Mouse (Mus musculus): ENCODE measurements at regions not wholly inside any gene's neighbourhood (a gene's known extent, or its start where the extent isn't known, plus 50 kb on each side); places are given as distances from the start of the nearest gene placed in this dataset.

DNA sequence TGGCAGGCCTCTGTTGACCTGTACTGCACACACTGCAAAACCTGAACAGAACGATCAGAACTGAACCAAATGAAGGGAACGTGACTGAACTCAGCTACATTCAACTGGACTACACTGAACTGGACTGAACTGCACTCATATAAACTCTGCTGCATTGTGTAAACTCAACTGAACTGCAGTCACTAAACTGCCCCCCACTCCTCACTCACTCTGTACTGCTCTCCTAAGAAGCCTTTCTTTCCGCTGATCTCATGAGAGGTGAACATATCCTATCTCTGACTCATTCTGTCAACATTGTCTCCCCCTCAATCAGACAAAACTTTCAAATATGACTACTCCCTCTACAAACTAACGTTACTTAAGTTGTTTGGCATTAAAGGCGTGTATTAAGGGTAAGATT lies 324.5 kb upstream of the Cdh9 start:
- Histone ChIP-seq H3K27me3 (ENCODE audit: insufficient read depth, low read length) (no peaks in the 10 kb centered on the region), H3K4me1 (ENCODE audit: insufficient read depth, low read depth, low read length) (peaks cover 5% of the 10 kb centered on the region; the same call in 1 of the 2 replicates), H3K4me3 (ENCODE audit: low read depth, low read length) (no peak overlapping the region), H3K36me3 (replicated peaks) (no peaks in the 10 kb centered on the region), H3K9me3 (replicated peaks) (no peaks in the 10 kb centered on the region)
- ATAC-seq (ENCODE audit: extremely low read depth, insufficient number of reproducible peaks, low FRiP score, poor library complexity, severe bottlenecking) (no peak), DNase-seq (ENCODE audit: low spot score) (no peak)
- TF ChIP-seq POLR2AphosphoS5 (IDR thresholded peaks at IDR 0.05; ENCODE audit: insufficient replicate concordance, low read depth, low read length) (no peak), TAL1 (conservative IDR thresholded peaks at IDR 0.05; ENCODE audit: low read depth, low read length) (no peak), CTCF (IDR thresholded peaks at IDR 0.05; ENCODE audit: low read depth, low read length) (no peak), GATA1 (IDR thresholded peaks at IDR 0.05; ENCODE audit: borderline replicate concordance, low read length) (no peak), GATA2 (IDR thresholded peaks at IDR 0.05; ENCODE audit: borderline replicate concordance, low read depth, low read length) (no peak)

DNA sequence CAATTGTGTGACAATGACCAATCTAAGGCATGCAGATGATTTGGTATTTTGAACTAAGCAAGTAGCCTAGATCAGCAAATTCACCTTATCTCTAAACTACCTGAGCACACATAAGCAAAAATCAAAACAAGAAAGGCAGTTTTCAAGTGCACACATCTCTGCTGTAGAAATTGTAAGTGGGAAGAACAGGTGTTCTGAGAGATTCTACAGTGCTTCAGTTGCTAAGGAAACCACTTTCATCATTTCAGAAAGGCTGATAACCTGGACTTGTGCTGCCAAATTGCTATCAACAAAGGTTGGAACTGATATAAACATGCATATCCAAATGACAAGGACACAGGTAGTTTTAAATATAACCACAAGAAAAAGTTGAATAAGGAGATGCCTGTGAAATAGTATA lies 322.4 kb upstream of the Cdh9 start:
- Histone ChIP-seq H3K9me3 (replicated peaks) (no peaks in the 10 kb centered on the region), H3K27me3 (ENCODE audit: insufficient read depth, low read length) (no peaks in the 10 kb centered on the region), H3K36me3 (replicated peaks) (no peaks in the 10 kb centered on the region), H3K4me3 (ENCODE audit: low read depth, low read length) (no peak overlapping the region), H3K4me1 (ENCODE audit: insufficient read depth, low read depth, low read length) (peaks cover 5% of the 10 kb centered on the region; the same call in 1 of the 2 replicates)
- TF ChIP-seq GATA2 (IDR thresholded peaks at IDR 0.05; ENCODE audit: borderline replicate concordance, low read depth, low read length) = no peak
- ATAC-seq (ENCODE audit: extremely low read depth, insufficient number of reproducible peaks, low FRiP score, poor library complexity, severe bottlenecking) (no peak), DNase-seq (ENCODE audit: low spot score) (no peak)

DNA sequence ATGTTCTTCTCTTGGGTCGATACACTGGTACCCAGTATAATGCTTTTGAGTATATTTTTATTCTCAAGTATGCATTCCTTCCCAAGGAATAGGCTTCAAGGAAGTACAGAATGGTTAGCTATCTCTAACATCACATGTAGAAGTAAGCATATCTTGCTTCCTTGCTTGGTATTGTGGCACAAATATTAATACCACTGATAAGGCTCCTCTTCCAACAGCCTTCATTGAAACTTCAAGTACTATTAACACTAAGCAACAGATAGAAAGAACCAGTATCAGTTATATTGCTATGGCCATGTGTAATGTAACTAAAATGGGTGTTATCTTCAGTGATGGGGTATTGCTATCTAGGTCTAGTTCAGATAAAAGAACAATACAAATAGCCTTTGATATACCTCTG lies 316.9 kb upstream of the Cdh9 start:
- DNase-seq (ENCODE audit: low spot score) (no peak), ATAC-seq (ENCODE audit: extremely low read depth, insufficient number of reproducible peaks, low FRiP score, poor library complexity, severe bottlenecking) (peak; percentile 88)
- peaks cover 10% of the 10 kb centered on the region for H3K4me1 ChIP-seq (ENCODE audit: insufficient read depth, low read depth, low read length)
- no peaks in the 10 kb centered on the region for H3K9me3 ChIP-seq (replicated peaks)
- H3K4me3 ChIP-seq (ENCODE audit: low read depth, low read length) = no peak overlapping the region
- TF ChIP-seq GATA2 (IDR thresholded peaks at IDR 0.05; ENCODE audit: borderline replicate concordance, low read depth, low read length) (no peak), POLR2AphosphoS5 (IDR thresholded peaks at IDR 0.05; ENCODE audit: insufficient replicate concordance, low read depth, low read length) (no peak), CTCF (IDR thresholded peaks at IDR 0.05; ENCODE audit: low read depth, low read length) (no peak), TAL1 (conservative IDR thresholded peaks at IDR 0.05; ENCODE audit: low read depth, low read length) (no peak), GATA1 (IDR thresholded peaks at IDR 0.05; ENCODE audit: borderline replicate concordance, low read length) (no peak)
- no peaks in the 10 kb centered on the region for H3K36me3 ChIP-seq (replicated peaks)
- no peaks in the 10 kb centered on the region for H3K27me3 ChIP-seq (ENCODE audit: insufficient read depth, low read length)

DNA sequence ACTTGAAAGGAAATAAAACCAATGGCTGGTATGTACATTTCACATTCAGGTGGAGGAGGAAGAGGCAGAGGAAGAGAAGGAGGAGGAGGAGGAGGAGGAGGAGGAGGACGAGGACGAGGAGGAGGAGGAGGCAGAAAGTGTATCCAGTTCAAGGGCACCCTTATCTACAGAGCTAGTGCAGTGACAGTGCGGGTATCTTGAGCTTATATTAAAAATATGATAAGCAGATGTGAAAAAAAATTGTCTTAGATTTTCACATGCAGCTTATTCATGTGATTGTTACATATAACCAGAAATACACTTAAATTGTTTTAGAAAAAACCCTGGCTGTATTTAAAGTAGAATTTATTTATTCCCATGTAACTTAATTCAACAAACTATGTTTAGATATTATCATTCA lies 310.8 kb upstream of the Cdh9 start:
- Histone ChIP-seq H3K36me3 (replicated peaks) (no peaks in the 10 kb centered on the region), H3K4me3 (ENCODE audit: low read depth, low read length) (no peak overlapping the region), H3K9me3 (replicated peaks) (no peaks in the 10 kb centered on the region), H3K27me3 (ENCODE audit: insufficient read depth, low read length) (no peaks in the 10 kb centered on the region), H3K4me1 (ENCODE audit: insufficient read depth, low read depth, low read length) (peaks cover 5% of the 10 kb centered on the region)
- ATAC-seq (ENCODE audit: extremely low read depth, insufficient number of reproducible peaks, low FRiP score, poor library complexity, severe bottlenecking) (no peak), DNase-seq (ENCODE audit: low spot score) (no peak)
- no peak for TF ChIP-seq GATA2 (IDR thresholded peaks at IDR 0.05; ENCODE audit: borderline replicate concordance, low read depth, low read length)
- no peak for TF ChIP-seq GATA1 (IDR thresholded peaks at IDR 0.05; ENCODE audit: borderline replicate concordance, low read length)
- TF ChIP-seq POLR2AphosphoS5 (IDR thresholded peaks at IDR 0.05; ENCODE audit: insufficient replicate concordance, low read depth, low read length) = no peak
- TF ChIP-seq CTCF (IDR thresholded peaks at IDR 0.05; ENCODE audit: low read depth, low read length) = no peak
- no peak for TF ChIP-seq TAL1 (conservative IDR thresholded peaks at IDR 0.05; ENCODE audit: low read depth, low read length)

DNA sequence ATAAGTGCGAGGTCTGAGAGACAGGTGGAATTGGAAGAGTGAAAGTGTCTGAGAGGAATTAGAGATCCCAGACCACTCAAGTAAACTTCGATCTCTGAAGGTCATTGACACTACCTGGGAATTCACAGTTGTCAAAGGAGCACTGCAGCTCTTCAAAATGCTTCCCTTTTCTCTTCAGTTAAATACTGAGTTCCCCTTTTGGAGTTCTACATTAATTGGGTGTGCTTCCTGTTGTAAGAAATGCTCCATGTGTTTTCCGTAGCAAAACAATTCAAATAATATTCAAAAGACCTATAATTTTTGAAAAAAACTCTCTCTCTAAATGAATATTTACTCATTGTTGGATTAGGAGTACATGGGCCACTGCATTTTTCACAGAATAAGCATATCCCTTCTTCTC lies 305.5 kb upstream of the Cdh9 start:
- Histone ChIP-seq H3K9me3 (replicated peaks) (no peaks in the 10 kb centered on the region), H3K27me3 (ENCODE audit: insufficient read depth, low read length) (no peaks in the 10 kb centered on the region), H3K4me1 (ENCODE audit: insufficient read depth, low read depth, low read length) (peaks cover 2% of the 10 kb centered on the region; the same call in 1 of the 2 replicates), H3K36me3 (replicated peaks) (no peaks in the 10 kb centered on the region), H3K4me3 (ENCODE audit: low read depth, low read length) (no peak overlapping the region)
- TF ChIP-seq CTCF (IDR thresholded peaks at IDR 0.05; ENCODE audit: low read depth, low read length) = no peak
- no peak for TF ChIP-seq TAL1 (conservative IDR thresholded peaks at IDR 0.05; ENCODE audit: low read depth, low read length)
- TF ChIP-seq POLR2AphosphoS5 (IDR thresholded peaks at IDR 0.05; ENCODE audit: insufficient replicate concordance, low read depth, low read length) = no peak
- TF ChIP-seq GATA2 (IDR thresholded peaks at IDR 0.05; ENCODE audit: borderline replicate concordance, low read depth, low read length) = no peak
- no peak for TF ChIP-seq GATA1 (IDR thresholded peaks at IDR 0.05; ENCODE audit: borderline replicate concordance, low read length)
- DNase-seq (ENCODE audit: low spot score) = no peak
- ATAC-seq (ENCODE audit: extremely low read depth, insufficient number of reproducible peaks, low FRiP score, poor library complexity, severe bottlenecking) = 0 out of 2 replicates have a peak, but pooled peaks have one; percentile 45

GRCm38 (mm10) chr15:16446631-16447030 lies 281.9 kb upstream of the Cdh9 start:
- no peak for TF ChIP-seq POLR2AphosphoS5 (IDR thresholded peaks at IDR 0.05; ENCODE audit: insufficient replicate concordance, low read depth, low read length)
- no peak for TF ChIP-seq GATA2 (IDR thresholded peaks at IDR 0.05; ENCODE audit: borderline replicate concordance, low read depth, low read length)
- Histone ChIP-seq H3K4me3 (ENCODE audit: low read depth, low read length) (no peak overlapping the region), H3K9me3 (replicated peaks) (no peaks in the 10 kb centered on the region), H3K4me1 (ENCODE audit: insufficient read depth, low read depth, low read length) (no peaks in the 10 kb centered on the region), H3K27me3 (ENCODE audit: insufficient read depth, low read length) (no peaks in the 10 kb centered on the region), H3K36me3 (replicated peaks) (no peaks in the 10 kb centered on the region)
- ATAC-seq (ENCODE audit: extremely low read depth, insufficient number of reproducible peaks, low FRiP score, poor library complexity, severe bottlenecking) (no peak), DNase-seq (ENCODE audit: low spot score) (no peak)

GRCm38 (mm10) chr15:16491238-16491637 lies 237.3 kb upstream of the Cdh9 start:
- Histone ChIP-seq H3K27me3 (ENCODE audit: insufficient read depth, low read length) (no peaks in the 10 kb centered on the region), H3K9me3 (replicated peaks) (peaks cover 3% of the 10 kb centered on the region; the same call in 1 of the 2 replicates), H3K4me1 (ENCODE audit: insufficient read depth, low read depth, low read length) (no peaks in the 10 kb centered on the region), H3K4me3 (ENCODE audit: low read depth, low read length) (no peak overlapping the region), H3K36me3 (replicated peaks) (no peaks in the 10 kb centered on the region)
- DNase-seq (ENCODE audit: low spot score) (no peak), ATAC-seq (ENCODE audit: extremely low read depth, insufficient number of reproducible peaks, low FRiP score, poor library complexity, severe bottlenecking) (no peak)
- TF ChIP-seq POLR2AphosphoS5 (IDR thresholded peaks at IDR 0.05; ENCODE audit: insufficient replicate concordance, low read depth, low read length) = no peak
- no peak for TF ChIP-seq TAL1 (conservative IDR thresholded peaks at IDR 0.05; ENCODE audit: low read depth, low read length)
- TF ChIP-seq GATA2 (IDR thresholded peaks at IDR 0.05; ENCODE audit: borderline replicate concordance, low read depth, low read length) = no peak
- no peak for TF ChIP-seq GATA1 (IDR thresholded peaks at IDR 0.05; ENCODE audit: borderline replicate concordance, low read length)
